ENCODE assay signal across 11 mouse cellular contexts in the genomic region with DNA sequence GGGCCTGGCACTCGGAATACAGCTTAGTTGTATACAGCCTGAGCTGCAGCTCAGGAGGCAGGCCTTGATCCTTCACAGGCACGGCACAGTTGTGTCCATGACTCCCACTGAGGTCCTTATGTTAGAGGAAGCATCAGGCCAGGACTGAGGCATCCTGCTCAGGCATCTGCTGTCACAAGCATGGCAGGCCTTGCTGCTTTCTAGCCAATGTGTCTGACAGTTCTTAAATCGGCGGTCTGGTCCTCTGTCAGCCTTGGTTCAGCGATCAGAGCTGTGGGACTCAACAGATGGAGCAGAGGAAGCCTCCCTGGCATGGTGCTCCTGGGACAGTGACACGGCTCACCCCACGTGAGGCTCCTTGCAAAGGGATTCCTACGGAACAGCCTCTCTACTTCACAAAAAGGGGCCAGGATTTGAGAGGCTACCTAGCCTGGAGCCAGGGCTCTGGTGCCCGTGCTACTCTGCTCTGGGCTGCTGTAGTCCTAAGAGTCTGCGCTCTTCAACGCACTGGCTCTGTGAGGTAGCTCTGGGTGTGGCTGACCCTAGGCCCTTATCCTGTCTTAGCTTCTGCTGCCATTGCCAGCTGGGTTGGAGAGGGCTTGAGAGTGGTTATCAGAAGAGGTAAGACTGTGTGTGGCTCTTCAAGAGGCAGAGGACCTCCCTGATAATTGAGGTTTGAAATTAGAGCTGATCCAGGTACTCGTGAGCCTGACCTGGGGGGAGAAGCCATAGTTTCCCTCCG. TPM values are rescaled to one million over a fixed set of nuclear protein-coding genes. Genes with fewer than 3 reads are reported as not detected.
A peak's percentile ranks its signal among the peaks of the same experiment; 100 is the strongest.
DNase-seq lines count a peak whose midpoint lies in the region; ATAC-seq and TF ChIP-seq lines count a peak whose summit lies in the region.
"Had no signal": no experiment of that assay in that cellular context is flagged by ENCODE, and none has a peak within 500 bp of the region (broad histone marks: within the 10 kb centered on the region; RNA-seq: fewer than 3 reads in every experiment).

No protein-coding gene starts in this region.

- peak; percentile 81; the same call in 1 of the 2 replicates for ATAC-seq in kidney, embryonic 15.5 days (replicated peaks; ENCODE audit: low FRiP score)
- ATAC-seq in erythroblast, adult 5-6 weeks (replicated peaks; ENCODE audit: low FRiP score, poor library complexity, severe bottlenecking), result peak; percentile 85

- no peak overlapping the region for H3K4me3 ChIP-seq in kidney, embryonic 15.5 days (replicated peaks)
- no peak overlapping the region for H3K4me3 ChIP-seq in spleen, adult 2 months (ENCODE audit: extremely low read depth, insufficient read depth, insufficient read length)
- H3K4me3 ChIP-seq: gastrocnemius, adult 2 months had no signal

- H3K27me3 ChIP-seq in kidney, embryonic 15.5 days, result no peaks in the 10 kb centered on the region
- H3K27me3 ChIP-seq in spleen, adult 2 months (ENCODE audit: control insufficient read depth, insufficient read depth, low read length), result no peaks in the 10 kb centered on the region

- TF ChIP-seq POLR2A in spleen, adult 2 months (IDR thresholded peaks at IDR 0.05; ENCODE audit: low read depth, low read length), result no peak

- H3K4me2 ChIP-seq in kidney, embryonic 15.5 days, result no peak overlapping the region

- no peak overlapping the region for H3K27ac ChIP-seq in kidney, embryonic 15.5 days
- peak overlapping the region; percentile 59; the same call in 1 of the 2 replicates for H3K27ac ChIP-seq in spleen, adult 2 months (ENCODE audit: insufficient read depth, low read length)
- H3K27ac ChIP-seq: gastrocnemius, adult 2 months; kidney, postnatal 0 days had no signal

- H3K9me3 ChIP-seq in kidney, embryonic 15.5 days (replicated peaks), result no peaks in the 10 kb centered on the region

- H3K4me1 ChIP-seq in kidney, embryonic 15.5 days, result no peaks in the 10 kb centered on the region
- H3K4me1 ChIP-seq in spleen, adult 2 months (ENCODE audit: control insufficient read depth, insufficient read depth, insufficient read length), result no peaks in the 10 kb centered on the region

- no peak overlapping the region for H3K9ac ChIP-seq in kidney, embryonic 15.5 days

- DNase-seq in kidney, adult 9 months, result no peak
- DNase-seq in c-Kit-positive CD71-positive TER-119-positive erythroid progenitor cells, embryonic 14.5 days (ENCODE audit: low spot score), result peak; percentile 92
- DNase-seq in spleen, adult 2 months (ENCODE audit: low read depth in 1 of 2, low spot score in 2 of 2), result no peak
- DNase-seq in adrenal gland, postnatal 36 days, result no peak
- no peak for DNase-seq in thymus, postnatal 4 days
- no peak for DNase-seq in right cerebral cortex, adult 18-20 months
- DNase-seq: gastrocnemius, adult 2 months; lung, postnatal 14 days had no signal

- 82% methylated on average over 13 of the region's 13 CpGs for WGBS in kidney, embryonic 15.5 days
- WGBS in spleen, adult 2 months, result 90% methylated on average over 13 of the region's 13 CpGs

- TF ChIP-seq CTCF in spleen, adult 2 months (IDR thresholded peaks at IDR 0.05; ENCODE audit: extremely low read depth, insufficient read depth, insufficient read length, insufficient replicate concordance), result no peak

- H3K36me3 ChIP-seq in kidney, embryonic 15.5 days, result peaks cover 100% of the 10 kb centered on the region
- H3K36me3 ChIP-seq in spleen, adult 2 months (ENCODE audit: control insufficient read depth, insufficient read depth, low read length), result peaks cover 40% of the 10 kb centered on the region

RNA-seq across cellular contexts. Expression of a gene that starts 22.3 kb away (rescaled TPM):
- 11.2 and 14.4 TPM in 2 replicates for polyA plus RNA-seq in kidney, embryonic 15.5 days (2015; fragmentation: Nextera tagmentation; extraction: Ambion mirVana)
- total RNA-seq in erythroblast, adult 5-6 weeks (2015; ENCODE audit: low replicate concordance), result 325 and 552 TPM in 2 replicates
- total RNA-seq in erythroblast, adult 5-6 weeks (2017; ENCODE audit: low replicate concordance), result 230 and 255 TPM in 2 replicates
- 42.9 and 43.2 TPM in 2 replicates for polyA plus RNA-seq in spleen, adult 2 months (2012; rRNA removed)
- 100 to 1,000 TPM in 1 of 2 experiments, 10 to 100 TPM in 1; 64.8 to 101 TPM for total RNA-seq in adrenal gland, postnatal 36 days (2021)

RNA-seq across cellular contexts. Expression of a gene that starts 35.0 kb away (rescaled TPM):
- 0.08 and 0.10 TPM in 2 replicates for polyA plus RNA-seq in kidney, embryonic 15.5 days (2015; fragmentation: Nextera tagmentation; extraction: Ambion mirVana)
- 0.19 TPM in 1 of 2 replicates, not detected in the other for total RNA-seq in erythroblast, adult 5-6 weeks (2015; ENCODE audit: low replicate concordance)
- 0.68 TPM in 1 of 2 replicates, not detected in the other for total RNA-seq in erythroblast, adult 5-6 weeks (2017; ENCODE audit: low replicate concordance)
- 0.02 TPM in 1 of 2 replicates, not detected in the other for polyA plus RNA-seq in spleen, adult 2 months (2012; rRNA removed)
- under 1 TPM in 1 of 2 experiments, not detected in 1; 0.23 TPM for total RNA-seq in adrenal gland, postnatal 36 days (2021)
- total RNA-seq: gastrocnemius, adult 2 months had no signal
- polyA plus RNA-seq: kidney, postnatal 0 days had no signal

RNA-seq across cellular contexts. Expression of a gene that starts 54.1 kb away (rescaled TPM):
- 44.7 and 46.4 TPM in 2 replicates for polyA plus RNA-seq in kidney, embryonic 15.5 days (2015; fragmentation: Nextera tagmentation; extraction: Ambion mirVana)
- 4.6 and 9.8 TPM in 2 replicates for total RNA-seq in erythroblast, adult 5-6 weeks (2015; ENCODE audit: low replicate concordance)
- total RNA-seq in erythroblast, adult 5-6 weeks (2017; ENCODE audit: low replicate concordance), result 2.9 and 11.3 TPM in 2 replicates
- polyA plus RNA-seq in spleen, adult 2 months (2012; rRNA removed), result 1.1 and 2.6 TPM in 2 replicates
- 100 to 1,000 TPM in 1 of 2 experiments, 10 to 100 TPM in 1; 77.9 to 267 TPM for total RNA-seq in adrenal gland, postnatal 36 days (2021)

Comparison
In these comparisons a context has a peak if more than half of its experiments do, and no peak if none do; other contexts are left out.
1. RNA of a gene that starts 54.1 kb away (total RNA-seq): 77.9 to 267 TPM in adrenal gland, postnatal 36 days; 2.9 to 11.3 TPM in erythroblast, adult 5-6 weeks; every median in the first group is over 4 times any median in the second.